ENCODE assay signal across 12 mouse cellular contexts in the genomic region with DNA sequence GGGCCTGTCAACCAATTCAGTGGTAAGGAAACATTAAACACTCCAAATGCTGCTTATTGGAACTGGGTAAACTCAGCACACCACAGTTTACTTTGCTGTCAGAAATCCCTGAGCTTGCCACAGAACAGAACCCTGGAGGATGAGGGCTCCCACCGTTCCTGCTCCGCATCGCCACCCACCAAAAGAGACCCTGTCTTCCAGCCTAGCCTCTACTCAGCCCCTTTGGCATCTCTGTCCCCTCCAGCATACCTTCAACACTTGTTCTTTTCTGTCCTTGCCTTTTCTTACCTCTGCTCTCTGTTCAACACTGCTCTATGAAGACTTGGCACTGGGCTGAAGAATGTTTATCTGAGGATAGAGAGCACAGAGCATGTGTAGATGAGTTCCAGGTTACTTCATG.
DNase-seq lines count a peak whose midpoint lies in the region; ATAC-seq and TF ChIP-seq lines count a peak whose summit lies in the region.
"Had no signal": no experiment of that assay in that cellular context is flagged by ENCODE, and none has a peak within 500 bp of the region (broad histone marks: within the 10 kb centered on the region; RNA-seq: fewer than 3 reads in every experiment).

No protein-coding gene starts in this region.

- no peak overlapping the region for H3K9ac ChIP-seq in heart, embryonic 13.5 days
- H3K9ac ChIP-seq in midbrain, embryonic 11.5 days (ENCODE audit: low read length) = no peak overlapping the region
- H3K9ac ChIP-seq in midbrain, embryonic 14.5 days (replicated peaks; ENCODE audit: low read length) = no peak overlapping the region
- no peak overlapping the region for H3K9ac ChIP-seq in forebrain, embryonic 15.5 days (replicated peaks)
- no peak overlapping the region for H3K9ac ChIP-seq in stomach, postnatal 0 days (ENCODE audit: low read length)
- no peak overlapping the region for H3K9ac ChIP-seq in kidney, embryonic 14.5 days (ENCODE audit: low read depth, low read length)
- H3K9ac ChIP-seq: liver, embryonic 13.5 days had no signal

- TF ChIP-seq CTCF in stomach, postnatal 0 days (IDR thresholded peaks at IDR 0.05; ENCODE audit: low read depth) = no peak

- peaks cover 93% of the 10 kb centered on the region for H3K4me1 ChIP-seq in heart, embryonic 13.5 days
- H3K4me1 ChIP-seq in midbrain, embryonic 11.5 days (ENCODE audit: control insufficient read depth, insufficient read depth, low read length) = peaks cover 32% of the 10 kb centered on the region
- peaks cover 40% of the 10 kb centered on the region for H3K4me1 ChIP-seq in midbrain, embryonic 14.5 days (ENCODE audit: control insufficient read depth, insufficient read depth, low read length)
- peaks cover 63% of the 10 kb centered on the region for H3K4me1 ChIP-seq in forebrain, embryonic 15.5 days
- H3K4me1 ChIP-seq in stomach, postnatal 0 days (replicated peaks; ENCODE audit: control insufficient read depth, insufficient read depth) = peaks cover 11% of the 10 kb centered on the region
- H3K4me1 ChIP-seq in kidney, embryonic 14.5 days (ENCODE audit: control insufficient read depth, insufficient read depth, low read length) = peaks cover 43% of the 10 kb centered on the region
- H3K4me1 ChIP-seq: liver, embryonic 13.5 days had no signal

- TF ChIP-seq EP300 in stomach, postnatal 0 days (optimal IDR thresholded peaks at IDR 0.05) = no peak

- no peaks in the 10 kb centered on the region for H3K9me3 ChIP-seq in heart, embryonic 13.5 days
- no peaks in the 10 kb centered on the region for H3K9me3 ChIP-seq in midbrain, embryonic 11.5 days (ENCODE audit: control insufficient read depth, low read length)
- no peaks in the 10 kb centered on the region for H3K9me3 ChIP-seq in midbrain, embryonic 14.5 days (ENCODE audit: control insufficient read depth, low read length)
- H3K9me3 ChIP-seq in forebrain, embryonic 15.5 days = no peaks in the 10 kb centered on the region
- H3K9me3 ChIP-seq in stomach, postnatal 0 days (ENCODE audit: control insufficient read depth, low read length) = no peaks in the 10 kb centered on the region
- H3K9me3 ChIP-seq in kidney, embryonic 14.5 days (ENCODE audit: control insufficient read depth, low read length) = no peaks in the 10 kb centered on the region
- H3K9me3 ChIP-seq: liver, embryonic 13.5 days had no signal

- intact Hi-C loops in heart, postnatal 10 days (cut with DNase I) = no loop called here

- peak overlapping the region; percentile 47 for H3K4me2 ChIP-seq in heart, embryonic 13.5 days
- H3K4me2 ChIP-seq in midbrain, embryonic 11.5 days = no peak overlapping the region
- H3K4me2 ChIP-seq in midbrain, embryonic 14.5 days (ENCODE audit: low read length) = no peak overlapping the region
- 0 out of 2 replicates have a peak overlapping the region, but pooled peaks have one; percentile 24 for H3K4me2 ChIP-seq in forebrain, embryonic 15.5 days (replicated peaks)
- no peak overlapping the region for H3K4me2 ChIP-seq in stomach, postnatal 0 days (replicated peaks; ENCODE audit: low read depth)
- H3K4me2 ChIP-seq in kidney, embryonic 14.5 days (replicated peaks; ENCODE audit: low read depth, low read length) = no peak overlapping the region
- H3K4me2 ChIP-seq: liver, embryonic 13.5 days had no signal

- no peak for DNase-seq in heart, postnatal 10 days
- DNase-seq in midbrain, embryonic 11.5 days (ENCODE audit: low spot score, missing footprints) = peak; percentile 80
- DNase-seq in midbrain, embryonic 14.5 days = no peak
- DNase-seq in stomach, postnatal 0 days (ENCODE audit: low spot score) = no peak
- DNase-seq in kidney, postnatal 10 days = no peak
- DNase-seq: gastrocnemius, postnatal 10 days; liver, embryonic 13.5 days; thymus, postnatal 4 days had no signal

- no peaks in the 10 kb centered on the region for H3K36me3 ChIP-seq in heart, embryonic 13.5 days
- no peaks in the 10 kb centered on the region for H3K36me3 ChIP-seq in midbrain, embryonic 11.5 days (ENCODE audit: control insufficient read depth, insufficient read depth, low read length)
- H3K36me3 ChIP-seq in midbrain, embryonic 14.5 days (ENCODE audit: control insufficient read depth, insufficient read depth, low read length) = no peaks in the 10 kb centered on the region
- no peaks in the 10 kb centered on the region for H3K36me3 ChIP-seq in forebrain, embryonic 15.5 days
- no peaks in the 10 kb centered on the region for H3K36me3 ChIP-seq in stomach, postnatal 0 days (ENCODE audit: control insufficient read depth, insufficient read depth, low read length)
- H3K36me3 ChIP-seq in kidney, embryonic 14.5 days (ENCODE audit: control insufficient read depth, insufficient read depth, low read length) = no peaks in the 10 kb centered on the region
- H3K36me3 ChIP-seq: liver, embryonic 13.5 days had no signal

- peak overlapping the region; percentile 86 for H3K27ac ChIP-seq in heart, embryonic 13.5 days (replicated peaks)
- no peak overlapping the region for H3K27ac ChIP-seq in midbrain, embryonic 11.5 days (ENCODE audit: low read depth, low read length)
- H3K27ac ChIP-seq in midbrain, embryonic 14.5 days (replicated peaks; ENCODE audit: low read depth, low read length) = no peak overlapping the region
- H3K27ac ChIP-seq in forebrain, embryonic 15.5 days (replicated peaks) = peak overlapping the region; percentile 45
- H3K27ac ChIP-seq in stomach, postnatal 0 days (replicated peaks) = peak overlapping the region; percentile 69; the same call in 1 of the 2 replicates
- H3K27ac ChIP-seq in kidney, embryonic 14.5 days (ENCODE audit: low read depth, low read length) = no peak overlapping the region
- H3K27ac ChIP-seq: liver, embryonic 13.5 days had no signal

- H3K27me3 ChIP-seq in heart, embryonic 13.5 days (replicated peaks) = no peaks in the 10 kb centered on the region
- H3K27me3 ChIP-seq in midbrain, embryonic 11.5 days (ENCODE audit: control insufficient read depth, insufficient read depth, low read length) = peaks cover 59% of the 10 kb centered on the region
- H3K27me3 ChIP-seq in midbrain, embryonic 14.5 days (ENCODE audit: control insufficient read depth, insufficient read depth, low read length) = peaks cover 20% of the 10 kb centered on the region; the same call in 1 of the 2 replicates
- no peaks in the 10 kb centered on the region for H3K27me3 ChIP-seq in forebrain, embryonic 15.5 days
- no peaks in the 10 kb centered on the region for H3K27me3 ChIP-seq in stomach, postnatal 0 days (ENCODE audit: control insufficient read depth, insufficient read depth, low read length)
- peaks cover 2% of the 10 kb centered on the region; the same call in 1 of the 2 replicates for H3K27me3 ChIP-seq in kidney, embryonic 14.5 days (ENCODE audit: control insufficient read depth, insufficient read depth, low read length)
- H3K27me3 ChIP-seq: liver, embryonic 13.5 days had no signal

- WGBS in heart, embryonic 13.5 days = 67% methylated on average over 3 of the region's 3 CpGs
- WGBS in midbrain, embryonic 11.5 days = 86% methylated on average over 3 of the region's 3 CpGs
- WGBS in midbrain, embryonic 14.5 days = 64% methylated on average over 3 of the region's 3 CpGs
- 46% methylated on average over 3 of the region's 3 CpGs for WGBS in forebrain, embryonic 15.5 days
- WGBS in stomach, postnatal 0 days = 47% methylated on average over 3 of the region's 3 CpGs
- WGBS in kidney, embryonic 14.5 days = 91% methylated on average over 3 of the region's 3 CpGs

- ATAC-seq in heart, embryonic 13.5 days (ENCODE audit: extremely low read depth, insufficient number of reproducible peaks, low FRiP score, low TSS enrichment) = no peak
- ATAC-seq in midbrain, embryonic 11.5 days (ENCODE audit: low FRiP score) = no peak
- no peak for ATAC-seq in midbrain, embryonic 14.5 days (ENCODE audit: low FRiP score, low TSS enrichment)
- ATAC-seq in forebrain, embryonic 15.5 days (replicated peaks) = no peak
- ATAC-seq in stomach, postnatal 0 days (ENCODE audit: low FRiP score, low TSS enrichment) = no peak
- ATAC-seq in kidney, embryonic 14.5 days (ENCODE audit: low FRiP score, low TSS enrichment) = no peak

- no peak overlapping the region for H3K4me3 ChIP-seq in heart, embryonic 13.5 days
- no peak overlapping the region for H3K4me3 ChIP-seq in midbrain, embryonic 11.5 days (ENCODE audit: low read depth, low read length)
- no peak overlapping the region for H3K4me3 ChIP-seq in midbrain, embryonic 14.5 days (replicated peaks; ENCODE audit: low read depth, low read length)
- no peak overlapping the region for H3K4me3 ChIP-seq in forebrain, embryonic 15.5 days
- H3K4me3 ChIP-seq in stomach, postnatal 0 days (ENCODE audit: low read depth, low read length) = no peak overlapping the region
- H3K4me3 ChIP-seq in kidney, embryonic 14.5 days (ENCODE audit: low read length) = no peak overlapping the region
- H3K4me3 ChIP-seq: erythroblast, embryonic 14.5 days; liver, embryonic 13.5 days had no signal

Comparison
In these comparisons a context has a peak if more than half of its experiments do, and no peak if none do; other contexts are left out.
1. H3K27ac ChIP-seq: peak in heart, embryonic 13.5 days (single experiment), forebrain, embryonic 15.5 days (single experiment) and stomach, postnatal 0 days (single experiment); none in midbrain, embryonic 11.5 days (single experiment), midbrain, embryonic 14.5 days (single experiment) and kidney, embryonic 14.5 days (single experiment).
2. H3K4me2 ChIP-seq: peak in heart, embryonic 13.5 days (single experiment) and forebrain, embryonic 15.5 days (single experiment); none in midbrain, embryonic 11.5 days (single experiment), midbrain, embryonic 14.5 days (single experiment), stomach, postnatal 0 days (single experiment) and kidney, embryonic 14.5 days (single experiment).